Mouse (Mus musculus) urinary bladder, postnatal 36 days (tissue): ENCODE data around the gene A930017K11Rik.

ENCODE experiments used
- DNase-seq, 2 experiments: peaks; one replicate each; pipeline ENCODE4 v3.0.0; 2022; ENCODE audit warnings: low spot score in 2 of 2, mixed read lengths in 1 of 2

The A930017K11Rik gene

DNA sequence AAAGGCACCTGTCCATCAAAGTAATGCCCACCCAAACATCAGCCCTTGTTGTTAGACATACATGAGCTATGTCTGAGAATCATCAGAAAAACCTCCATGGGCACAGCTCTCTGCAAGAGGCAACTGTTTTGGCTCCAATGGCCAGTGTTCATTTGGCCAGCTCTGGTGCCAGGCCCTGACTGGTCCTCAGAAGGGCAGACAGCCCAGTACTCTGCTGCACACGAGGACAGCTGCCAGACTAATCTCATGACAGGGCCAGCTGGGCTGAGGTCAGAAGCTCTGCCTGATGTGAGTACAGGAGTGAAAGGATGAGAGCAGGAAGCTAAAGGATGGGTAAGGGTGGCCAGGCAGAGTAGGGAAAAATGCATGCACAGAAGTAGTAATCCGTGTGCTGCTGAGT lies 27.0 kb downstream of the A930017K11Rik start:
- DNase-seq = peak in 1 of 2 experiments; percentile 56

DNA sequence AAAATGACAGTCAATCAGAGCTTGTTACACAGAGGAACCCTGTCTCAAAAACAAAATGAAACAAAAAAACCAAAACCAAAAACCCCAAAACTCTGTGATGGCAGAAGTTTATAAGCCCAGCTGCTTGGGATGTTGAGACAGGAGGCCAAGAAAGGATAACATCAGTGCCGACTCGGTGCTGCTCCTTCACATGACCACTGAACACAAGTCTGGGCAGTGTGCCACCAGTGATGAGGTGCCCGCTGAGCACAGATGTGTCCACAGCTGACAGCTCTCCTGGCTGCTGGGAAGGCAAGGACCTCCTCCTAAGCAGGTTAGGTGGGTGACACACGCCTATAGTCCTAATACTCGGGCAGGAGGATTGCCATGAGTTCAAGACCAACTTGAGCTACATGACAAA lies 30.2 kb downstream of the A930017K11Rik start:
- no peak for DNase-seq

DNA sequence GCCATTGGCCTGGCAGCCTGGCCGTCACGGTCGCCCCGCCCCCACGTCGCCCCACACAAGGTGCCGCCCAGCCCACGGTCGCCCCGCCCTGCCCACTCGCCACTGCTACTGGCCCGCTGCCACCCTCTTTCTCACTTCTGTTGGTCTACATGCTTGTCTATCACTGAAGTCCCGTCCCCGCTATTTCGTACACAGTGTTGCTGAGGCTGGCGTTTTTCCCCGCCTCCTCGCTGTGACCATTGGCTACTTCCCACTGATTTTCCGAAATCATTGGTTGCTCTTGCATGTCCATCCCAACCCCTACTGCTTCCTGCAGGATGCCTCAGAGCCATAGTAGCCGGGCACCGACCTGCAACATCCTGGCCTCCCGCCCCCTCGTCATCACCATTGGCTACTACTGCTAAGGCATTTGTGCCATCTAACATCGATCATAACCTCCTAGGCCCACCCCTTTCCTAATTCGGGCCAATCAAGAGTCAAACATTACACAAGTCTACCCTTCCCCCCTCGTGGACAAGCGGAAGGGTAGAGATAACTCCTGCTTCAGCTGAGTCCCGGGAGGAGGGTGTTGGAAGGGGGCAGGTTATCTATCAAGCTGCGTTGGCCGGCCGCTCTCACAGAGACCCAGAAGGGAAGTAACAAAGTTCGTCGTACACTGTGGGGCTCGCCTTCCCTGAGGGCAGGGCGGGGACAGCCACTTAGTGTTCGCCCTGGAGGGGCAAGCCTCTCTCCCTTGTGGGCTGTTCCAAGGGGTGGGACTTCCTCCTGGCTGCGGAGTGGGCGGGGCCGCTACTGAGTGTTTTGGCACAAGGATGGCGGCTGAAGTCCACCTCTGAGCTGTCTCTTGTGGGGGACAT lies 32.4 kb downstream of the A930017K11Rik start:
- DNase-seq = peak; percentile 99 to 100

DNA sequence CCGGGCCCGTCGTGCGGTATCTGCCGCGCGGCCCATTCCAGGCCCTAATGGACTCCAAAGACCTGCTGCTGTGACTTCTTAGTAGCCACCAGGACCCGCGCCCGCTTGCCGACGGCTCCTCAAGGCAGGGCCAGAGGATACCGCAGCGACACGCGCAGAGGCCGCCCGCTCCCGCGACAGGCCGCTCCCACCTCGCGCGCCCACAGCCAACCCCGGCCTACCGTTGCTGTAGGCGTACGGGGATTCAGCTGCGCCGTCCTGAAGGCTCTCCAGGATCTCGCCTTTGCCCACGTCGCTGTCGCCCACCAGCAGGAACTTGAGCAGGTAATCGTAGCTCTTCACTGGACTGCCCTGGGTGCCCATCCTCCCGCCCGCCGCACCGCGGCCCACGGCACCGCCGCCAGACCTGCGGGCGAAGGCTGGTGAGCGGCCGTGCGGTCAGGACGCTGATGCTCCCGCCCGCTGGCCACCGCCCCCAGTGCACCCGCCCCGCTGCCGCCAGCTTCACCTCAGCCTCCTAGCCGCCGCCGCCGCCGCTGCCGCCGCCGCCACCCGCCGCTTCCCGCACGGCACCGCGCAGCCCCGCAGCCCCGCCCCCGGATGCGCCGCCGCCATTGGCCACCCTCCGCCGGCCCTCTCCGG lies 33.1 kb downstream of the A930017K11Rik start, which contains the start of gene Rab40c:
TSS of gene Rab40c (minus strand) at position 584 of the 642 bp plus-strand sequence.
- DNase-seq = peak; percentile 23 to 35

DNA sequence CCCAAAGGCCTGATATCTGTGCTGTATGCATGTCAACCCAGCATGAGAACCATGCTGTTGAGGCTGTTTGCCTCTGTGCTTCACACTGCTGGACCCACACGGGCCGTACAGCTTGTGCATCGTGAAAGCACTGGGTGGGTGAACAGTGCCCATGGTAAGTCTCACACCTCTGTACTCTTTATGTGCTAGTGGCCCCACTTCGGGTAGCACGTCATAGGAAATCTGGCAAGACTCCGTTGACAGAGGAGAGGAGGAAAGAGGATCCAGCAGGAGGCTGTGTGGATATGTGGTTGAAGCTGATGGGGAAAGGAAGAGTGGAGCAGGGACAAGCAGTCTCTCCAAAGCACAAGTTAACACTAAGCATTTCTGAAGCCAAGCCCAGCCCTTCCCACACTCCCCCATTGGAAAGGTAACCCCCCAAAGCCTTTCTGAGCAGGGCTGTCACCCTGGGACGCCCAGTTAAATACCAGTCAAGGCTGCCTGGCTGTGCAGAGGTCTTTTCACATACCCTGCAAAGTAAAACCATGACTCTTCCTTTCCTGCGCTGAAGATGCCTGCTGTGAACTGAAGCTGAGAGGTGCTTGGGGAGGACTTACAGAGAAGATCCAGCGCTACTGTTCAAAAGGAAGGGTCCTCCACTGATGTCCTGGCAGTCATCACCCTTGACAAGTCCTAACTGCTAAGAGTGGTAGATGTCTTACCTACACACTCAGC lies 34.2 kb downstream of the A930017K11Rik start:
- no peak for DNase-seq

DNA sequence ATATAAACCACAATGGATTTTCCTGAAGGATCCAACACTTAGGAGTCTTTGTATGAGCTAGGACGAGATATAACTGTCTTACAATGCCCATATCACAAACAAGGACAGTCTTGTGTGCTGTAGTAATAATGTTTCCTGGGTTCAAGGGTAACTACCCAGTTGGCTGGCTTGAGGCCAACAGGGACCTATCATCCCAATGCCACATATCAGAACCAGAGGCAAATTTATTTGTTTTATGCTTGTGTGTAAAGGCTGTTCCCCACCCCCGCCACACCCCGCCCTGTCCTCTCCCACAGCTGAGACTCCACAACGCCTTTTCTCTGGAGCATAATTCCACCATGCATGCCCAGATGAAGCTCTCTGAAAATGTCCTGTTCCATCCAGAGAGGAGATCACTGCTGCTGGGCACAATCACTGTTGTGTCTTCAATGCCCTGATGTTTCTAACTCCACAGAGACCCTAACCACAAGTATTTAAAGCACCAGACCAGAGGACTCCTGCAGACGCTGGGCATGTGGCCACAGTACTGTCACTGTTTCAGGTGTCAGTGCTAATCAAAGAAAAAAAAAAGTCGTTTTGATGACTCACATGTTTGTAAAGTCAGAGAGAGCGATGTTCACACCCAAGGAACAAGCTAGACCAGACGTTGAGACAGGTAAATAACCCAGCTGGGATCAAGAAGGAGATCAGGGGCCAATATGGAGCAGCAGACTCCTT lies 35.3 kb downstream of the A930017K11Rik start:
- DNase-seq = peak in 1 of 2 experiments; percentile 33

DNA sequence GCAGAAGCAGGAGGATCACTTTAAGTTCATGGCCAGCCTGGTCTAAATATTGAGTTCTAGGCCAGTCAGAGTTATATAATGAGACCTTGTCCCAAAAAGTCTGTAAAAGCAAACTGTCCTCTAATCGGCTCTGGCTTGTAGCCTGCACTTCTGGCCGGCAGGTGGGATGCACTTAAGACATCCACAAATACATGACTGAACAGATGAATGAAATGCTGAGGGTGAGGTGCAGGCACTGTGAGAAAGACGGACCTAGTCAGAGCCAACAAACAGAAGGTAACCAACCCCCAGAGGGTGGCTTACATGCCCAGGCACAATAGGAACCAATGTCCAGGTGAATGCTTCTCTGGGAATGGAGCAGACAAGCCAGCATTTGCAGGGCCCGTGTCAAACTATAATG lies 38.1 kb downstream of the A930017K11Rik start:
- DNase-seq = no peak

DNA sequence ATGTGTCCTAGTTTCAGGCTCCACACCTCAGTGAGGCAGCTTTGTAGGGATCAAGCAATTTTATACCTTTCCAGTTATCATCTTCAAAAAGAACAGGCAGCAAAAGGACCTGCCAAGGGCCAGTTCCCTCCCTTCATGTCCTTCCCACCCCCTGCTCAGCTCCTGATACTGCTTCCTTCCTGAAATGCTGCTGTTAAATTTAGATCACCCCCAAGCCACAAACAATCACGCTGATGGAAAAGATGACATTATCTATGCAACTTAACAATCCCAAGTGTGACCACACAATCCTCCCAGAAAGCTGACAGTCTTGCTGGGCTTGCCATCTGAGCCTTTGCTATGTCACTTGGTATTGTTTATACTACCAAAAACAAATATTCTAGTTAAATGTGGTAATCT lies 38.5 kb downstream of the A930017K11Rik start:
- no peak for DNase-seq

DNA sequence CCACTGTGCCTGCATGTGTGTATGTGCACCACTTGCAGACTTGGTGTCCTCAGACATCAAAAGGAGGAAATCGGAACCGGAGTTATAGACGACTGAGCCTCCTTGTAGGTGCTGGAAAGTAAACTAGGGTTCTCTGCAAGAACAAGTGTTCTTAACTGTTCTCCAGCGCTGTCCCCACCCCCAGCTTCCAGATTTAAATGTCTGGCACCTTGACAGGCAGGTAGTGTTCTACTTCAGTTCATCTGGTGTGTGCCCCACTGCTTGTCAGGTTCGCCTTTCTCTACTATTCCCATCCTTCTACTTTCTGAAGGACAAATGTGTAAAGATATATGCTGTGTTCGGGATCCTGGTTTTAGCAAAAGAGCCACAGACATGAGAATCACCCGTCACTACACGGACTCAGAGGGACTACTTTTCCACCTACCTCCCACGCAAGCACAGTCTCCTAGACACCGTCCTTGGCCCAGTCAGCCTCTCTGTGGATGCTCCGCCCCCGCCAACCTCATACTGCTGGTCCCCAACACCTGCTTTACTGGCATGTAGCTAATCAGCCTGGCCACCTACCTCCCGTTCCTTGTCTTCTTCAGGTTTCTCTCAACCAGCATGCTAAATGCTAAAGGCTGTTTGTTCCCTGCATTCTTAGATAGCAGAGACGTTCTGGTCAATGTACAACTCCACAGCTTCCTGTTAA lies 39.0 kb downstream of the A930017K11Rik start:
- no peak for DNase-seq

DNA sequence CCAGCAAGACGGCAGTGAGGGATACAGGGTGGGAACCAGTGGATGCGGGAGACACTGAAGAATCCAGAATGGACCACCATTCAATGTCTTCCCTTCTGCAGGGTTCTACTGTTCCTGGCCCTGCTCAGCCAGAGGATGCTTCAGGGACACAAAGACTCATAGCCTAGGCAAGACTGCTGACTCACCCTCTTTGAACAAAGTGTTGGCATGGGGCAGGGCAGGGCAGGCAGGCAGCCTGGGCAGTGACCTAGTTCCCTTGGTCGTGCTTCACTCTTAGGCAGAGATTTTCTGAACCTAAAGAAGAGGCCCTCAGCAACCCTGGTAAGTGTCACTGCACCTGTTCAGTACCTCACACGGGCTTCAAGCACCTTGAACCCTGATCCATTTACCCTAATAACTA lies 40.5 kb downstream of the A930017K11Rik start:
- DNase-seq = peak; percentile 23 to 35

DNA sequence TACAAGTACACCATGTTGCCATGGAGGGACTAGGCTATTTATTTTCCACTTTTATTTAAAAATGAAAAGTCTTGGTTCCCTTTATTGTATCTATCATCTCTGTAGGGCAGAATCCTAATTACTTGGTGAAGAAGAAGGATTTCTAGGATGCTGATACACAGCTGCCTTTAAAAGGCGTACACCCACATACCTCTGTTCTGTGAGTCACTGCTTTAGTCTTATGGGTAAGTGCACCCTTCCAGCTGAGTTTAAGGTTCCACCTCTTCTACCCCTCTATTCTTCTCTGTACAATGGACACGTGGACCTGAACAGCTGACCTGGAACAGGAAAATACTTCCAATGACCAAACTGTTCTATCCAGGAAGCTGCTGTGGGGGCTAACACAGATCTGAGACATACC lies 44.7 kb downstream of the A930017K11Rik start:
- DNase-seq = no peak

DNA sequence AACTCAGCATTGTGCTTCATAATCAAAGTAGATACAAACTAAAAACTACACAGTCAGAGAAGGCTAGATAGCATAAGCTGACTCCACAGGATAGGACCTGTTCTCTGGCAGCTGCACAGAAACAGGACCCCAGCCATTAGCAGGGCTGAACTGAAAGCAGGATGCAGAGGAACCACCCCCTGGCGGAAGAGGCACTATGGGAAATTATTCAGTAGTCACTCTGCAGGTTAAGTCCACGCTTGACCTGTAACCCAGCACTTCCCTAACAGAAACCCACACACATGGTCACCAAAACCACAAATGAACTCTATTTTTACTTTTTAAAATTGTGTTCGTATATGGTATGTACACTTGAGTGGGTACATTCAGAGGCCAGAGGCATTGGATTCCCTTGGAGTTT lies 49.3 kb downstream of the A930017K11Rik start:
- DNase-seq = no peak

DNA sequence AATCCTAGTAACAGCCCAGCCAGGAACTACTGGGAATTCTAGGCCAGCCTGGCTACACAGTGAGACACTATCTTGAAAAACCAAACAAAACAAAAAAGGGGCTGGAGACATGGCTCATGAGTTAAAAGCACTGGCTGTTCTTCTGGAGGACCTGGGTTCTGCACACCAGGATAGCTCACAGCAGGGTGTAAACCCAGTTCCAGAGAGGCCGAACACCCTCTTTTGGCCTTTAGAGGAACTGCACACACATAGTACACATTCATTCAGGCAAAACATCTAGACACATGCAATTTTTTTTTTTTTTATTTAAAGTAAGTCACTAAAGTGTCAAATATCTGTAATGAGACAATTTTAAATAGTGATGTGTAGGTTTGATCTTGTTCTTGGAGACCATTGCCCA lies 52.2 kb downstream of the A930017K11Rik start:
- no peak for DNase-seq
